Mouse (Mus musculus) yolk sac, embryonic 10.5 days (tissue): ENCODE measurements around the gene Ppp1r36.

Source experiments
- DNase-seq: peaks from one replicate; pipeline ENCODE4 v3.0.0-alpha.2; 2017; ENCODE audit warnings: low spot score

Ppp1r36 gene

GRCm38 (mm10) chr12:76417433-76417854, at the start of gene Ppp1r36:
Gene Ppp1r36, plus strand, starts transcription at chr12:76417538.
- DNase-seq = peak; percentile 38

GRCm38 (mm10) chr12:76368201-76368789, 49.0 kb upstream of the Ppp1r36 start:
- DNase-seq = no peak

GRCm38 (mm10) chr12:76368790-76369205, 48.5 kb upstream of the Ppp1r36 start:
- DNase-seq = peak; percentile 75

GRCm38 (mm10) chr12:76369206-76369977, 47.9 kb upstream of the Ppp1r36 start, which contains the start of gene Zbtb25:
Gene Zbtb25, minus strand, starts transcription at chr12:76369602.
- DNase-seq = peak; percentile 85

- DNase-seq = peak; percentile 90
These were observed 47.1 kb upstream of the Ppp1r36 start, which contains the start of gene Zbtb1 for GRCm38 (mm10) chr12:76369978-76370830. Gene Zbtb1, plus strand, starts transcription at chr12:76370266.

- DNase-seq = peak; percentile 88
These were observed 46.3 kb upstream of the Ppp1r36 start for GRCm38 (mm10) chr12:76370831-76371571.

- DNase-seq = no peak
These were observed 45.3 kb upstream of the Ppp1r36 start for GRCm38 (mm10) chr12:76372046-76372445.

- no peak for DNase-seq
These were observed 44.2 kb upstream of the Ppp1r36 start for GRCm38 (mm10) chr12:76372881-76373818.

- DNase-seq = no peak
These were observed 43.3 kb upstream of the Ppp1r36 start for GRCm38 (mm10) chr12:76373991-76374390.

- DNase-seq = no peak
These were observed 42.4 kb upstream of the Ppp1r36 start for GRCm38 (mm10) chr12:76374911-76375310.

GRCm38 (mm10) chr12:76375506-76375905, 41.8 kb upstream of the Ppp1r36 start:
- DNase-seq = no peak

- DNase-seq = no peak
These were observed 40.7 kb upstream of the Ppp1r36 start for GRCm38 (mm10) chr12:76376649-76377048.

- no peak for DNase-seq
These were observed 40.3 kb upstream of the Ppp1r36 start for GRCm38 (mm10) chr12:76377059-76377458.

- no peak for DNase-seq
These were observed 39.6 kb upstream of the Ppp1r36 start for GRCm38 (mm10) chr12:76377726-76378125.

- DNase-seq = no peak
These were observed 38.8 kb upstream of the Ppp1r36 start for GRCm38 (mm10) chr12:76378556-76378955.

- DNase-seq = peak; percentile 53
These were observed 37.2 kb upstream of the Ppp1r36 start for GRCm38 (mm10) chr12:76380151-76380550.

- DNase-seq = no peak
These were observed 32.0 kb upstream of the Ppp1r36 start for GRCm38 (mm10) chr12:76385342-76385741.

GRCm38 (mm10) chr12:76388794-76389193, 28.5 kb upstream of the Ppp1r36 start:
- no peak for DNase-seq

- DNase-seq = no peak
These were observed 25.6 kb upstream of the Ppp1r36 start for GRCm38 (mm10) chr12:76391595-76392271.

GRCm38 (mm10) chr12:76392979-76393378, 24.4 kb upstream of the Ppp1r36 start:
- no peak for DNase-seq
